Mouse (Mus musculus) cortical plate, adult 2 months (tissue): ENCODE results near the gene 1700037H04Rik.

Source experiments
- CTCF ChIP-seq: fragments of 200-500 bp; IDR thresholded peaks from 2 replicates; pipeline ENCODE4 v1.5.1; 2011; ENCODE audit warnings: mild to moderate bottlenecking, control low read depth, low read length; ENCODE audit not compliant: insufficient read depth; ENCODE audit errors: extremely low read depth
- POLR2A ChIP-seq: fragments of 200-500 bp; IDR thresholded peaks from 2 replicates; pipeline ENCODE4 v1.6.1; 2011; ENCODE audit warnings: mild to moderate bottlenecking, low read length, control low read depth; ENCODE audit not compliant: insufficient read depth; ENCODE audit errors: extremely low read depth

DNA sequence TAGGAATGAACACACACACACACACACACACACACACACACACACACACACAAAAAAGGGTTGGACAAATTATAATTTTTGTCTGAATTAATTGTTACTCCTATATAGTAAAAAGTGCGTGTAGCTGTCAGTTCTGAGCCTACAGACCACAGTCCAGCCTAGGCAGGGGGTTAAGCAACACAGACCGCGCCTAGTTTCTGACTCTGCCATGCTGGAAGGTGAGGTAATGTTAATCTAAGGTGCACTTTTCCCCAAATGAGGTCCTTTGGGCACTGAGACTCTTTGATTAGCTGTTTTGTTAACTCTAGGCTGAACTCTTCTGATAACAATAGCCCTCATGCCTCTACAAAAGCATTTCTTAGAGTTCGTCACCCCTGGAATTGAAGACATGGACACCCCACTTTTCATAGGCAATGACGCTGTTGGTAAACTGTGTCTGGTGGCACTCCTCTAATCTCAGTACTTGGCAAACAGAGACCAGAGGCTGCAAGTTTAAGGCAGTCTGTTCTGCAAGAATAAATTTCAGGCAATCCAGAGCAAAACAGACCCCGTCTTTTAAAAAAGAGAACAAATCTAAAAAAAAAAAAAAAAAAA is 44.0 kb upstream of the 1700037H04Rik start:
- TF ChIP-seq CTCF (no peak), POLR2A (no peak)
